Mouse (Mus musculus): Measurements from ENCODE around the gene Izumo1.

Izumo1 gene

GRCm38 (mm10) chr7:45618316-45618715 is 3.3 kb upstream of the Izumo1 start:
- no peak for DNase-seq (ENCODE audit: low read depth)

- DNase-seq (ENCODE audit: low read depth) = no peak
Measured at GRCm38 (mm10) chr7:45619592-45619991, 2.0 kb upstream of the Izumo1 start.

- DNase-seq (ENCODE audit: low read depth) = peak; percentile 87
Measured at GRCm38 (mm10) chr7:45623507-45623906, 1.9 kb downstream of the Izumo1 start.

- no peak for DNase-seq (ENCODE audit: low read depth)
Measured at GRCm38 (mm10) chr7:45624718-45625117, 3.1 kb downstream of the Izumo1 start.

- no peak for DNase-seq (ENCODE audit: low read depth)
Measured at GRCm38 (mm10) chr7:45625481-45625880, 3.9 kb downstream of the Izumo1 start.

- DNase-seq (ENCODE audit: low read depth) = no peak
Measured at GRCm38 (mm10) chr7:45626571-45627076, 5.0 kb downstream of the Izumo1 start.

DNA sequence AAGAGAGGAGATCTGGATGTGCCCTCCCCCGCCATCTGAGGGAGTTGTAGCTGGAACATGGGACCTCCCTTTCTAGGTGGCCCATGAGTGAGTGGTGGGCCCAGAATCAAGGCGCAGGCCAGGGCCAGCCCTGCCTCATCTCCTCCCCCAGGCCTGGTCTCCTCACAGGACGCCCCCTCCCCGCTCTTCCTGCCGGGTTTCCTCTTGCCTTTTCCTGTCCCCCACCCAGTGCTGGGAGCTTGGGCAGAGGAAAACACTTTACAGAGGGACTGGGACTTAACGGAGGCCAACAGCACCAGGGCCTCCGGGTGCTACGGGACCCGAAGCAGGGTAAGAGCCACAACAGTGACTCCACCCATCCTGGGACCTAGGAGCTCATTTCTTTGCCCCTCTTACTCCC is 5.7 kb downstream of the Izumo1 start, which contains the start of gene Rasip1:
Gene Rasip1 (plus strand): TSS at position 228 of the 400 bp plus-strand sequence.
- DNase-seq (ENCODE audit: low read depth) = no peak

GRCm38 (mm10) chr7:45628364-45629294 is 7.0 kb downstream of the Izumo1 start:
- DNase-seq (ENCODE audit: low read depth) = no peak

- no peak for DNase-seq (ENCODE audit: low read depth)
Measured at GRCm38 (mm10) chr7:45630064-45630907, 8.7 kb downstream of the Izumo1 start.

- DNase-seq (ENCODE audit: low read depth) = no peak
Measured at GRCm38 (mm10) chr7:45632499-45632898, 10.9 kb downstream of the Izumo1 start.

- peak; percentile 96 for DNase-seq (ENCODE audit: low read depth)
Measured at GRCm38 (mm10) chr7:45634946-45635681, 13.5 kb downstream of the Izumo1 start.

DNA sequence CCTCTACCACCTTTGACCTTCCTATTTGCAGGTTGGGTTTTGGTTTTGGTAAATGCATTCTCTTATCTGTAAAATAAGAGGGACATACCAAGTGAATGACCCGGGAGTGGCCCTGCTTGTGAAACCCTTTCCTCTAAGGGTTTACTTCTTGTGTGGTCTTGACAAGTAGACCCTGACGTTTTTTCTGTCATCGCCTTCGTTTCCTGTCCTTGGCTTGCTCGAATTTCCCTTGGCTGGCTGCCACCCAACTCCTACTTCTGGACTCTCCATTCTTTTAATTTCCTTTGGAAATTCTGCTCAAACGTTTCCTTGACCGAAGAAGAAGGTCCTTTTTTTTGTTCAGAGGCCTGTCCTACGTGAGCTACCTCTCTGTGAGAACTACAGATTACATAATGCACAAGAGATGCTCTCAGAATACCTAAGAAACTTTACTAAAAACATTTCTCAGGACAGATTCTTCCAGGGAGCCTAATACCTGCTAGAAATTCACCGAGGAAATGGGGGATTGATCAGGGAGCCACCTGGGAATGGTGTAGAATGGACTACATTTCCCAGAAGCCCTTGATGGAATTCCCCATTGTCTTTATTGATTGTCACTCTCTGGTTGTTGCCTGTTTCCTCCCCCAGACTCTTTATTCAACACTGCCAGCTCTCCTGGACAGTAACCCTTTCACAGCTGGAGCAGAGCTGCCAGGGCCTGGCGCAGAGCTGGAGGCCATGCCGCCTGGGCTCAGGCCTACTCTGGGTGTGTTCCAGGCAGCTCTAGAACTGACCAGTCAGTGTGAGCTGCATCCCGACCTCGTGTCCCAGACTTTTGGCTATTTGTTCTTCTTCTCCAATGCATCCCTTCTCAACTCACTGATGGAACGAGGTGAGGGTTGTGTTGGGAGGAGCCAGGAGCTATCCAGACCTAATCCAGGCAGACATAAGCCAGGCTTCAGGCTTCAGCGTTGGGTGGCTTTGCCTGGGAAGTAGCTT is 14.4 kb downstream of the Izumo1 start:
- DNase-seq (ENCODE audit: low read depth) = peak; percentile 93

DNA sequence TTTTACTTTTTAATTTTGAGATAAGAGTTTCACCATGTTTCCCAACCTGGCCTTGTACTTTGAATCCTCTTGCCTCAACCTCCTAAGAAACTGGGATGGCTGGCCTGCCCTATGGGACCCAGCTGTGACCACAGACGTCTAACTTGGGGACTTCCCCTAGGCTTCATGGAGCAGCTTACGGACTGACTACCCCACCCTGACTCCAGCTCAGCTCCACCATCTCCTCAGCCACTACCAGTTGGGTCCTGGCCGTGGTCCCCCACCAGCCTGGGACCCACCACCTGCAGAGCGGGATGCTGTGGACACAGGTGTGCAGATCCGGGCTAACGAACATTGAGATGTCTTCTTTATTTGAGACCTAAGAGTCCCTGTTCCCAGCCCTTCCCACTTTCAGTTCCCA is 16.1 kb downstream of the Izumo1 start:
- DNase-seq (ENCODE audit: low read depth) = no peak

DNA sequence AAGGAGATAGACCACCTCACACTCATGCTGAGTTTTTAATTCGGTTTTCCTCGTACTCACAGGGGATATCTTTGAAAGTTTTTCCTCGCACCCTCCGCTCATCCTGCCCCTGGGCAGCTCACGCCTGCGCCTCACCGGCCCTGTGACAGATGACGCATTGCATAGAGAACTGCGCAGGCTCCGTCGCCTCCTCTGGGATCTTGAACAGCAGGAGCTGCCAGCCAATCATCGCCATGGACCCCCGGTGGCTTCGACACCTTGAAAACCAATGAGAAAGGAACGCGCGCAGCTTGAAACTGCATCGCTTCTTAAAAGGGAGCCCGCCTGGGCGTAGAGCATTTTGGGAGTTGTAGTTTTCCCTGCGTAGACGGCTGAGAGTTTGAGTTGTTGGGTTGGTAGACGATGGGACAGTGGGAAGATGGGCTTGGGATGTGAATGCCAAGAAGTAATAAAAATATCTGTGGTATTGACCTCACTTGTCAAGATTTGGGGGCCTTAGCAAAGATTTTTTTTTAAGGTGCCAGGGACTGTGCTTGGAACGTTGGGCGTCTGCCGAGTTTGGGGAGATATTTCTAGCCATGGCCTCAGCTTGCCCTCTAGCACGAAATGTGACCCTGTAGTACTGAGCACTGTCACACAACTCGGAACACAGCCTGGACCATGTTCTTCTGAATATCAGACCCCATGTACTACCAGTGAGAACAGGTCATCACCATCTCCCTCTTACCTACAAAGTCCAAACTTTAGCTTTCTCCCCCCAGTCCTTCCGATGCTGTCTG is 17.2 kb downstream of the Izumo1 start:
- no peak for DNase-seq (ENCODE audit: low read depth)

GRCm38 (mm10) chr7:45639561-45640027 is 18.0 kb downstream of the Izumo1 start, which contains the start of gene Mamstr:
TSS of gene Mamstr (plus strand) at chr7:45639977.
- no peak for DNase-seq (ENCODE audit: low read depth)

DNA sequence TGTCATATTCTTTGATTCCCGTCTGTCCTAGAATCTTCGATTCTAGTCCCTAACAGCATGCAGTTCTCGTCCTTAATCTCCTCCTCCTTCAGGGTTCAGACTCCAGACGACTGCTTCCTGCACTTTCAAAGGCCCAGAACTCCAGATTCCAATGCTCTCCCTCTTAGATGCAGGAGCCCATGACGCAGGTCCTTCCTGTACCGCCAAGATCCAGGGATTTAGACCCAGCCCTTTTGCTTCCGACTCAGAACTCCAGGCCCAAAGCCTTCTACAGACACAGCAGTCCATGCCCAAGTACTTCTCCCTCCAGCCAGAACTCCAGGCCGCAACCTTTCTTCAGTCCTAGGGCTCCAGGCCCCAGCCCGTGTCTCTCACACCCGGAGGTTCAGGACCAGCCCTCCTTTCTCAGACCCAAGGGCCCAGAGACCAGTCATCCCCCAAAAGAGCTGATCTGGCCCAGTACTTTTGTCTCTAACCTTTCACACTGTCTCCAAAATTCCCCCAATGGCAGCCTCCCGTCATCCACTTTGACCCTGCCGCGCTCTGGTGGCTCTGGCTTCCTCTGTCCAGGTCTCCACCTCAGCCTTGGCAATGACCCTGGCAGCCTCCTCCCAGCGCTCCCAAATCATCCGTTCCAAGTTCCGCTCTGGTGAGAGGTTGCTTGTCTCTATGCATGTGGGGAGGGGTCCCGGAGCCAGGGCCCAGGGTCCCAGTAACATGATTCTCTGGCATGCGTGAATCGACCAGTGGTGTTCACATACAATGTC is 18.8 kb downstream of the Izumo1 start:
- no peak for DNase-seq (ENCODE audit: low read depth)

GRCm38 (mm10) chr7:45641391-45642040 is 19.9 kb downstream of the Izumo1 start:
- no peak for DNase-seq (ENCODE audit: low read depth)

DNA sequence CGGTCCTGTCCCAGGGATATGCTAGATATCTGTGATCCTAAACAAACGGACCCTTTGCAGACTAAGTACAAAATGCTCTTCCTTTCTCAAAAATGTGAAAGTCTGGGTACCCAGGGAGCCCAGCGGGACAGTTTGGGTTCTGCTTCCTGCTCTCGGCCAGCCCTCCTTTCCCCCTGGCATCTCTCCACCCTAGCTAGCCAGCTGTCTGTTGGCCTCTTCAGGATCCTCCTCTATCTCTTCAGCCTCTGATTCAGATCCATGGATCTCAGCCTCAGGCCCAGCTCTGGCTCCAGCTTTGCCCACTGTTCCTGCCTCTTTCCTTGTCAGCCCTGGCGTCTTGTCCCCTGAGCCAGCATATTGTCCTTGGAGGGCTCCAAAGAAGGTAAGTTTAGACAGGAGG is 20.5 kb downstream of the Izumo1 start:
- DNase-seq (ENCODE audit: low read depth) = no peak

All from 416B (cell line).